Mouse (Mus musculus) bone marrow, adult 2 months (tissue): ENCODE data around the gene B3gnt2.

Source experiments
- CTCF ChIP-seq: fragments of 200-500 bp; IDR thresholded peaks from 2 replicates; pipeline ENCODE4 v1.5.1; 2011; ENCODE audit warnings: low read length, control low read depth; ENCODE audit not compliant: control insufficient read depth, insufficient read depth
- POLR2A ChIP-seq: fragments of 200-500 bp; IDR thresholded peaks from 2 replicates; pipeline ENCODE4 v1.6.1; 2011; ENCODE audit warnings: low read depth, mild to moderate bottlenecking, control low read depth, low read length, borderline replicate concordance; ENCODE audit not compliant: control insufficient read depth

DNA sequence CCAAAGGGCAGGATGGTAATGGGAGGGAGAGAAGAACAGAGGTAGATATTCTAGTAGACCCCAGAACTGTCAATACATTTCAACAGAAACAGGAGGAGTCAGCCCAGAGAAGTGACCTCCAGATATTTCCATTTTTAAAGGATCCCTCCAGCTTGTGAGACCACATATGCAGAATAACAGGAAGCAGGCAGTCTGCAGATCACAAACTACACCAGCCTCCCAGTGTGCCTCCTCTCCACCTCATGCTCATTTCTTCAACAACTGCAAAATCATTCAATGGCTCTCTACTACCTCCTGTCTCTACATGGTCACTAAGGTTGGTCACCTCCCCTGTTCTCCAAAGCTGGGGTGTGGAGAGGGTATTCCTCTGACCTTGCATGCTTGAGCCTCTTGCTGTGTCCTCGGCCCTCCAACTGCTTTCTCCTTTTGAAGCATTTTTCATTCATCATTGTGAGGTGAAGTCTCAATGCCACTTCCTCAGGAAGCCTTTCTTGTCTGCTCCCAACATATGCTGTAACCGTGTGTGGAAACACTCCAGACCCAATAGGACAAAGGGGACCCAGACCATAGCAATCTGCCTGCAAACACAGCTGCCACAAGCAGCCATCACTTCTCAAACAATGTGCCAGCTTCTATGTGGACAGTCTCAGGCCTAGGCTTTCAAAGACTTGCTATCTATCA is 7.1 kb downstream of the B3gnt2 start:
- TF ChIP-seq POLR2A (no peak), CTCF (no peak)
